Mouse (Mus musculus): ENCODE results near the gene Csnk1g2.
"Not testable (repeated sequence)": the region's sequence is repeated elsewhere in the genome, so short reads cannot be mapped to it uniquely, and the experiment has no call there.

The Csnk1g2 gene

DNA sequence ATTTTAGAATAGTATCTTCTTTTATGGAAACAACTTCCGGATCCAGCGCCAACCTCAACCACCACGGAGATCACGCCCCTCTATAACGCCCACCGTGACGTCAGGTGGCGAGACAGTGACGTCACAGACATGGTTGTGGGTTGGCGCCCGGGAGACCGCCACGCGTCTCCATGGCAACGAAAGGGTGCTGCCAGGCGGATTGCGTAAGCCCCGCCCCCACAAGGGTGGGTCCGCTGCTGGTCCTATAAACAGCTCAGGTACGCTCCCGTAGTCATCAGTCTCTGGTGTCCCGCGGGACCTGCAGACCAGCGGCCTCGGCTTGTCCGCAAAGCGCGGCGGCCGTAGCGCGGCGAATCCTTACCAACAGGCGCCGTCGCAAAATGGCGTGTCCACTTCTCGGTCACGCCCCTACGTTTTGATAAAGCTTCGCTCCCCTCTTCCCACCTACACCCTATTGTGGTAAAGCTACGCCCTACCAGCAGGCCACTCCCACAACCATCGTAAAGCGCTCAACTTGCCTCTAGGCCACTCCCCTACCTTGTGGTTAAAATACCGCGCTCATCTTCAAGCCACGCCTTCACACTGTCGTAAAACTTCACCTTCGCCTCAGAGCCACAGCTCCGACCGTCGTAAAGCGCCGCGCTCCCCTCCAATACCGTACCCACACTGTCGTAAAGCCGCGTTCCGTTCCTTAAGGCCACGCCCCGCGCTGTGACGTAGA lies 538 bp upstream of the Csnk1g2 start:
- in situ Hi-C loops (cut with MboI, MseI) = no loop called here

GRCm38 (mm10) chr10:80623457-80624191 lies 986 bp downstream of the Csnk1g2 start:
- in situ Hi-C loops (cut with MboI, MseI) = no loop called here

DNA sequence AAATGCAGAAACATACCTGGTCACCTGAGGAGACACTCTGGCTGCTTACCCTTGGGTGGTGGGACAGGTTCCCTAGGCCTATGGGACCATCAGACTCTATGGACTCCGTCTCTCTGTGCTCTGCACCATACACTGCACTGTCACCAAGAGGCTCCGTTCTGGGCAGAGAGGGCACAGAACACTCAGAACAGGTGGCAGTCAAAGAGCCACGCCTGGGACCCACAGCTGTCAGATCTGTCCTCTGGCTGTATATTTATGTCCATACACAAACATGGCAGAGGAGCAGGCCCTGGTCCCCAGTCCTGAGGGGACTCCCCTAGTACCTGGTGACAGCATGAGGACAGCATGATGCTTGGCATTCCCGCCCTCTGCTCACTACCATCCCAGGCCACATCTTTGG lies 3.1 kb downstream of the Csnk1g2 start:
- in situ Hi-C loops (cut with MboI, MseI) = no loop called here

DNA sequence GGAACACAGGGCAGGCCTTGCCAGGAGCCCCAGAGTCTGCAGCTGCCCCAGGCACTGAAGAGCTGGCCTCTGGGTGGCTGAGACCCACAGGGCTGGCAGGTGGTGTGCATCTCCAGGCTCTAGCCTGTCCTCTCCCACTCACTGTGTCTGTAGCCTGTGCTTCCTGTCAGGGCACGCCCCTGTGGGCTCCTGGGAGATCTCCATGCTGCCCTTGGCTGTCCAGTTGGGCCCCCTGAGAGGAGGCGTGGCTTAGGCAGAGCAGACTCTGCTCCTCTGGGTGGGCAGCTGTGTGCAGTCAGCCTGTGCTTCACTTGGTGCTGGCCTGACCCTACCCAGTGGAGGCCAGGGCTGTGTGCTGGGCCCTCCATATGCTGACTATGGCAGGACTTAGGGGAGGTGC lies 5.0 kb downstream of the Csnk1g2 start:
- in situ Hi-C loops (cut with MboI, MseI) = no loop called here

DNA sequence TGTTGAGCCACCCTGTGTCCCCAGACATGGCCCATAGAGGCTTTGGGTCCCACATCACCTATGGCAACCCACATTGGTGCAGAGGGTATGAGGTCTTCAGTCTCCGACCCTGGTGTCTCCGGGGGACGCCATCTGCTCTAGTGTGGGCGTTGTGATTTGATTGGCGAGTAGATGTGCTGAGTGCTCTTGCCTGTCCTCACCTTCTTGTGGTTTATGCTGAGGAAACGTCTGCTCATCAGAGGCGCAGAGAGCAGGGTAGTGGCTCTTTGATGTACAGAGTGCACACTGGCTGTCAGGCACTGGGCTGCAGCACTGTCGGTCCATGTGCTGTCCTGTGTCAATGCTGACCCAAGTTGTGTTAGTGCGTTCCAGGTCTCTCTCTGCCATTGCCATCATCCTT lies 6.3 kb downstream of the Csnk1g2 start:
- in situ Hi-C loops (cut with MboI, MseI) = no loop called here

- in situ Hi-C loops (cut with MboI, MseI) = no loop called here
These were observed 12.7 kb downstream of the Csnk1g2 start for GRCm38 (mm10) chr10:80635345-80635744.

GRCm38 (mm10) chr10:80646936-80647335 lies 24.3 kb downstream of the Csnk1g2 start:
- in situ Hi-C loops (cut with MboI, MseI) = no loop called here

GRCm38 (mm10) chr10:80649910-80650309 lies 27.3 kb downstream of the Csnk1g2 start:
- in situ Hi-C loops (cut with MboI, MseI) = not testable (repeated sequence)

GRCm38 (mm10) chr10:80650392-80650791 lies 27.8 kb downstream of the Csnk1g2 start:
- in situ Hi-C loops (cut with MboI, MseI) = no loop called here

DNA sequence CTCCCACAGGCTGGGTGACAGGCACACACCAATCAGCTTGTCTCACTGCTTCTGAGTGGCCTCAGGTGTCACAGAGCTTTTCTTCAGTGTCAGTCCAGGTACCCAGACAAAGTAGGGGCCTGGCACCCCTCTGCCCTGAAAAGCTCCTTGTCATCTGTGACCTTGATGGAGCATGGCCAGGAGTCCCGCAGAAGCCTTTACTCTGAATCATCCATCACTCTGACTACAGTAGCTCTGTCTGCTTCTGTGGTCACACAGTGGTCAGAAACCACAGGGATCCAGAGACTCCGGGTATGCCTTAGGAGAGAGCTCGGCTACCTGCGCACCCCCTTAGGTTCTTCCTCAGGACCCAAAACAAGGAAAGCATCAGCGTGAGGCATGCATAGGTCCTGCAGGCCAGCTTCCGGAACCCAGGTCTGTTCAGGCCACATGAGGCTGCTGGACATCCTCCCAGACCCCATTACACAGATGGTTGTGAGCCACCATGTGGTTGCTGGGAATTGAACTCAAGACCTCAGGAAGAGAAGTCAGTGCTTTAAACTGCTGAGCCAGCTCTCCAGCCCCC lies 30.6 kb downstream of the Csnk1g2 start:
- in situ Hi-C loops (cut with MboI, MseI) = no loop called here

GRCm38 (mm10) chr10:80654866-80655265 lies 32.2 kb downstream of the Csnk1g2 start:
- in situ Hi-C loops (cut with MboI, MseI) = no loop called here

GRCm38 (mm10) chr10:80655406-80656129 lies 32.9 kb downstream of the Csnk1g2 start:
- in situ Hi-C loops (cut with MboI, MseI) = no loop called here

DNA sequence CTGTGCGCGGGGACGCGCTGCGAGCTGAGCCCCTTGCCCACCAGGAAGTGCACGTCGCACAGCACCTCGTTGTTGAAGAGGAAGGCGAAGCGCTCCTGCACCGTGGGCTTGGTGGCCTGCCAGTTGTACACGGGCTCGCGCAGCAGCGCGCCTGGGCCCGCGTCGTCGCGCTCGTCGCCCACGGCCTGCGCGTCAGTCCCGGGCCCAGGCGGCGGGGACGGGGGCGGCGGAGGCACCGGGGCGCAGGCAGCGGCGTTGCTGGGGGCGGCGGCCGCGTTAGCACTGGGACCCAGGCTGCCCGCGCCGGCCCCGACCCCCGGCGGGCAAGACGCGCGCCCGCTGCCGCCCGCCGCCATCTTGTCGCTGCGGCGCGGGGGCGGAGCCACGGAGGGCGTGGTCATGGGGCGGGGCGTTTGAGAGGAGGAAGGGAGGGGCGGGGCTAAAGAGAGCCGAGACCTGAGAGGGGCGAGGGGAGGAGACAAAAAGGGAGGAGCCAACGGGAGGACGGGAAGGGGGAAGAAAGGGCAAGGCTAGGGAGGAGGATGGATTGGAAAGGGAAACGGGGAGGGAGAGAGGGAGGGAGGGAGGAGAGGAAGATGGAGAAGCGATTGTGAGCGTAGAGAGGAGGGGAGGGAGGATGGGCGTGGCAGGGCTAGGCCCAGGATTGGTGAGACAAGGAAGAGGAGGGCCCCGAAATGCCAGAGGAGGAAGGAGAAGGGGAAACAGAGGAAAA lies 33.7 kb downstream of the Csnk1g2 start:
- in situ Hi-C loops (cut with MboI, MseI) = no loop called here

- in situ Hi-C loops (cut with MboI, MseI) = no loop called here
These were observed 34.4 kb downstream of the Csnk1g2 start, which contains the start of gene Btbd2 for GRCm38 (mm10) chr10:80656863-80657623. Gene Btbd2, minus strand, starts transcription at chr10:80657071.

GRCm38 (mm10) chr10:80658194-80658840 lies 35.7 kb downstream of the Csnk1g2 start:
- in situ Hi-C loops (cut with MboI, MseI) = no loop called here

- in situ Hi-C loops (cut with MboI, MseI) = no loop called here
These were observed 36.2 kb downstream of the Csnk1g2 start for GRCm38 (mm10) chr10:80658841-80659202.

GRCm38 (mm10) chr10:80659213-80659612 lies 36.6 kb downstream of the Csnk1g2 start:
- in situ Hi-C loops (cut with MboI, MseI) = no loop called here

DNA sequence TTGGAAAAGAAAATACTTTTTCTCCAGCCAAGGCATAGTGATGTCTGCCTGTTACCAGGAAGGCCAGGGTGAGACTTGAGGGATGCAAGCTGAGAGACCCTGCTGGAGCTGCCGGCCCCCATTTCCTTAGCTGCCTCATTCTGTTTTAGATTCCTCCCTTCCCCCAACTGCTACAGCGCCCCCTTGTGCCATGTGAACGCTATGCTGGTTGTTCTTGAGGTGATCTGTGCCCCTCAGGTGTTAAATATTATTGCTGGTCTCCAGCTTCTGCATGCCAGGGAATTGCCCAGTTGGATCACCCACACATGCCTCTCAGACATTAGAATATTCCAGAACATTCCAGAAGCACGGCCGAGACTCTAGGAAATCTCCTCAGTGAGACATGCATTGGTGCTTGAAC lies 38.5 kb downstream of the Csnk1g2 start:
- in situ Hi-C loops (cut with MboI, MseI) = no loop called here

DNA sequence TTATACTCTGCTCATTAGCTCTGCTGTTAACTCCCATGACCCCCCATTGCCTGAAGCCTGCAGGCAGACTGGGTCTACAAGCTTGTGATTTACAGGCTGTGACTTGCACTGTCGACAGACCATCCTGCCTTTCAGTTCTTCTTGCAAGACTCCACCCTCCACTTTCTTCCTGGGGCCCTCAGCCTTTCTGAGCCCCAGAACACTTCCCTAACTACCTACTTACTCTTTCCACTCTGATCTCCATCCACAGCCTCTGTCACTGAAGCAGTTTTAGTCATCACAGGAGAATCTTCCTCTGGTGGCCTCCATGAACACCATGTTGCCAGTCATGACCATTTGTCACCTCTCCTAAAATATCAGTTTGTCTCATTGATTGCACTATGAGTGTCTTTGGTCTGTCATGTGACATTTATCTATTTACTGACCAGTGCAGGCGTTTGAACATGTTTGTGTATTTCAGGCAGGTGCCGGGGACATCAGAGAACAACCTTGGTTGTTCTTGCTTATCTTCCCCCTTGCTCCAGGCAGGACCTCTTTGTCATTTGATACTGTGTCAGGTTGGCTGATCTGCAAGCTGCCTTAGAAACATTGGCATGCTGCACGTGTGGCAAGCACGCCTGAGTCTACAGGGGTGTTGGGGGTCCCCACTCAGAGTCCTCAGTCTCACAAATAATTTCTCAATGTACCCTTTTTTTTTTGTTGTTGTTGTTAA lies 41.0 kb downstream of the Csnk1g2 start:
- in situ Hi-C loops (cut with MboI, MseI) = no loop called here
